Mouse (Mus musculus) urinary bladder, postnatal 25 days (tissue): Measurements from ENCODE around the gene Gna13.

ENCODE experiments used
- DNase-seq: peaks from one replicate; pipeline ENCODE4 v3.0.0; 2022; ENCODE audit warnings: low spot score

Gna13 gene

DNA sequence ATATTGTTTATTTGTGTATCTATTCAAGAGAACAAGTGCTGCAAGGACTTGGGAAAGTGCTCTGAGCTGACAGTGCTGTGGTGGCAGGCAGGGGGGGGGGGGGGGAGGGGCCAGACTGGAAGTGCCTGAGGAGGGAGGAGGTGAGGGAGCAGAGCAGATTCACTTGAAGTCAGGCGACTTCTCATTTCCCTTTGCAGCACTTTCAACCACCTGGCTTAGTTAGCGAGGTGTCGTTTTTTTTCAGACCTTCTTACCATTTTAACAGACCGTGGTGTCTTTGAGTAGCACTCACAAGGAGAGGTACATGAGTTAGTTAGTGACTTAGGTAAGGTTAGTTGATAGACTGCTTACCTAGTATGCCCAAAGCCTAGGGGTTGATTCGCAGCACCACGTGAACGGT is 12.8 kb downstream of the Gna13 start:
- no peak for DNase-seq

DNA sequence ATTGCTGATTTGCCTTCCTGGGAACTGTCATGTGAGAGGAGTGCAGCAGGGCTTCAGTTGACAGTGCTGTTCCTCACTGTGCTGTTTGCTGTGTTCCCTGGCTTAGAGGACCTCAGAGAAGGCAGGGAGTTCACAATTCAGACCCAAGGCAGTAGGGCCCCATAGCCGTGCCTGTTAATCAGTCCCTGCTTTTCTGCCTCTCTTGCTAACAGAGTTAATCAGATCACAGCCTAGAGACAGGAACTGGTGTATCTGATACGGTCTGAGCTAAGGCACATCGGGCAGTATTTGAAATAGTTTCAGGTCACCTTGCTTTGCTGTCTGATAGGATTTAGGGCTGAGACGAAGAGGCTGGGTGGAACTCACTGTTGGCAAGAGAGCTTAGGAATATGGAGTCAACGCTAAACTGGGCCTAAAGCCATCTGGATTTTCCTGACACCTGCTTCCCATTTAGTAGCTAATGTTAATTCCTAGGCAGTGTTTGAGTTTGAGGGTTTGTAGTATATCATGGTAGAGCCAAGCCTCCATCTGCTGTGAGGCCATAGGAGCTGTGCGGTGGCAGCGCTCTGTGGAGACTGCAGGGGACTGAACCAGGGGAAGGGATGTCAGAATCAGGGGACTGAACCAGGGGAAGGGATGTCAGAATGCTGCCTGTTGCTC is 14.0 kb downstream of the Gna13 start:
- no peak for DNase-seq

DNA sequence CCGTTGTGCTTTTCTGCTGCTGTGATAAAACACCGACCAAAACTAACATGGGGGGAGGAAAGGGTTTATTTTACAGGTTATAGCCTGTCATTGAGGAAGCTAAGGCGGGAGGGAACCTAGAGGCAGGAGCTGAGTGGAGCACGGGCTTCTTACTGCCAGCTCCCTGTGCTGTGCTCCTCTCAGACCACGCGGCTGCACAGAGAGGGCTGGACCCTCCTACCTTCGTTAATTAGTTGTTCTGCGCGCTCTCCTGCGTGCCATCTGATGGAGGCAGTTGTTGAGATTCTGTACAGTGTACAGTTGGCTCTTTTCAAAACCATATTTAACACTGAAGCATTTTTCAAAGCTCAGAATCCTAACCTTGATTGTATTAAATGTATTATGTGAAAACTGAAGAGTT is 14.8 kb downstream of the Gna13 start:
- no peak for DNase-seq

DNA sequence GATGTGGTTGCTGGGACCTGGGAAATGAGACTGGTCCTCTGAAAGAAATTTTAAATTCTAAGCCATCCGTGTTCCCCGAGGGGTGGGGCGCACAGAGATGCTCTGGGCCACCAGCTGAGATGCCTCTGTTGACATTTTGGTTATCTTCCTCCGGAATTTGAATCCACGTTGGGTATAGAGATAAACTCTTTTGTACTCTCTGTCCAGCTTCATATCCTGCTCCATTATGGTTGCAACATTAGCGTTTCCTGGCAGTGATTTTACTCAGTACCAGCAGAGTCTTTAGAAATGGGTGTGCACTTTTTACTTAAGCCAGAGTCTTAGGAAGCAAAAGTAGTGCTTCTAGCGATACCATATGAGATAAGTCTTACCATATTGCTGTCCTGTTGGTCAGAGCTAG is 15.4 kb downstream of the Gna13 start:
- DNase-seq: no peak

DNA sequence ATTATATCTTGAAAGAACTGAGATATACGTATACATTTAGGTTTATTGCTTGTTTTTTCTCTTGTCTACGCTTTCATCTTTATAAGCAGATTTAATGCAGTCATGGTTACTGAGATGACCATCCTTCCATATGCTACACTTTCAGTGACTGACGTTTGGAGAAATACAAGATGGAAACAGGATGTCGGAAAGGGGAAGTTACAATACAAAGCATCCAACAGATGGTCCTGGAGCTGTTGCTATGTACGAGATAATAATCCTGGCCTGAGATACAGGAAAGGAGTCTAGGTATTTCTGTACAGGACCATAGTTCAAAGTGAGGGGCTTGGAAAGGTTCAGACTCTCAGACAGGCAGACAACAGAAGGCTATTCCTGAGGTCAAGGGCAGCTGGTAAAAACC is 18.0 kb downstream of the Gna13 start:
- DNase-seq: no peak

DNA sequence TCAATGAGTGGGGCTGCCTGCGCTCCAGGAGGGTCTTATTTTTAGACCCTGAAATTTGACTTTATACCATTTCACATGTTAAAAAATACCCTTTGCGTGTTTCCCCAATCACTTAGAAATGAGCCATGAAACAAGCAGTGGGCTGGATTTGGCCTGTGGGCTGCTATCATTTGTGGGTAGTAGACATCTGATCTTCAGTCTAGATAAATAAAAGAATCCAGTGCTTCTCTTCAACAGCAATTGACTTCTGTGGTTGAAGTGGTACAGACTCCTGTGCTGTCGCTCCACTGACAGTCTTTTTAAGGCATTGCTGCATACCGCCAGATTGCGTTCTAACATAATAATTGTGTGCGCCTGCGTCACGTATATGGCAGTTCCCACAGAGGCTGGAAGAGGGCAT is 22.7 kb downstream of the Gna13 start:
- no peak for DNase-seq

DNA sequence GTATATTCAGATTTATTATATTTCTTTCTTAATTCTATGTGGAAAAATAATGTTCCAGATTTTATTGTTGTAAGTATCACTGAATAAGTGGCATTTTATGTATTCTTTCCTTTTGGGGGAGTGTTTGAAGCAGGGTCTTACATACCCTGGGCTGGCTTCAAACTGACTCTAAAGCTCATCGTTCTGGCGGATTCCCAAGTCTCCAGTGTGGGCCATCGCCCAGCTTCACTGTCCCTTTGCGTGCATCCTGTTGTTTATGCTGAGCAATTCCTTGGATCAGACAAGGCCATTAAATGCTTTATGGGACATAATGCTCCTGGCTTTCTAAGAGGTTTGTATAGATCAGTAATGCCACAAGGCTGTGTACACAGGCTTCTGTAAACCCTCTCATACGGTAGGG is 26.4 kb downstream of the Gna13 start:
- DNase-seq: no peak

DNA sequence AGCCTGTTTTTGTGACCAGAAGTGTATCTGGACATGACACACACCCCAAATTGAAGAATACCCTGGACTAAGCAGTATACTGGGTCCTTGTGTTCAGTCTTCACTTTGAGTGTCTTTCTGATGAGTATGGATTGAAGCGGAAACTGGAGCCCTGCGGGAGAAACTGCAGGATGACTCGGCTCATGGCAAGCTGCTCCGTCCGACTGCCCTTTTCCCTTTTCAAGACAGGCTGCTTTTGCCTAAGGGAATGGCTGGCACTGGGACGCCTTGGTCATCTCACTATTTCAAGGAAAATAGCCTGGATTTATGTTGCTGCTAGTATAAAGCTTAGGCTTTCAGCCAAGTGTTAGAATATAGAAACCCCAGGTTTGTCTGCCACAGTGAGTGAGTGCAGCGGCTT is 28.6 kb downstream of the Gna13 start:
- no peak for DNase-seq

DNA sequence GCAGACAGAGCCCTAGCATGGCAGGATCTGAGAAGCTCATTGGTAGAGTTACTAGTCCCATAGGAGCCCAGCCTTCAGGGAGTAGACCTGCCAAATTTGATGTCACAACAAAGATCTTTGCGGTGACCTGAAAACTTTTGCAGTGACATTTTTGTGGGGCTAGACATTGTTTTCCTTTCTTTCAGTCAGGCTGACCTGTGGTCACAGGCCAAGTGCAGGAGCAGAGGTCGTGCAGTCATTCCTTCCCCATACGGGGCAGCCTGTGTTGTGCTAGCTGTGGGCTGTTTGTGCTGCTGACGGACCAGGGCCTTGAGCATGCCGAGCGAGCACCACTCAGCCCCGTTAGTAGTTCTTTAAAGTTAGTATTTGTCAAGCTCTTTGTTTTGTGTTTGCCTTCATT is 29.1 kb downstream of the Gna13 start:
- no peak for DNase-seq

DNA sequence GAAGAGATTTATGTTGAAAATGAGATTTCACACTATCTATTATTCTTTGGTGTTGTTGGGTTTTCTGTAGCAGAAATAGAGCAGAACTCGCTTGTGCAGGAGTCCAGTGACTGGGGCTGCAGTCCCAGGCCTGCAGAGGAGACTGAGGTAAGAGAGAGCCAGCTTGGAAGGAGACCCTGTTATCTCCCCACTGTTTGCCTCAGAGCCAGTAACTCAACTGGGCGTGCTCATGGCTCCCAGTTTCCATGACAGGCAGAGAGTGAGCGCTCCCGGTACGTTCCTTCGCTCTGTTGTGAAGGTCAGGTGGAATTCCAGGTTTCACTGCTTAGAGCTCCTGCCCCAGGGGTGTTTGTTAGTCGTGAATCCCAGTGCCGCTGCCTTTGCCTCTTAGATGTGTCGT is 30.0 kb downstream of the Gna13 start:
- DNase-seq: no peak

DNA sequence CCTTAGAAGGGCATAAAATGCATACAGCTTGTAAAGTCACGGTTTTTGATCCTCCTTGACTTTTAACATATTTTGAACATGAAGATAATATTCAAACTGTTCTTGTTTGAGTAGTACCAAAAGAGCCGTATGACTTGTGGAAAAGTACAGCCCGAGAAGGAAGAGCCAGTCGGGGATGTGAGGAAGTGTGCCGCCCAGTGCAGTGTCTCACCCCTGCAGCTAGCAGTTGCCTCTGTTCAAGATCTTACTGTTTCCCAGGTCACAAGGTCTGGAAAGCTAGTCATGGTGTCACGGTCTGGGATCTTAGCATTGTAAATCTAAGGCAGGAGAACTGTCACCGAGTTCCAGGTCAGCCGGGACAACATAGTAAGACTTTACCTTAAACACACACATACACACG is 32.1 kb downstream of the Gna13 start:
- DNase-seq: no peak

DNA sequence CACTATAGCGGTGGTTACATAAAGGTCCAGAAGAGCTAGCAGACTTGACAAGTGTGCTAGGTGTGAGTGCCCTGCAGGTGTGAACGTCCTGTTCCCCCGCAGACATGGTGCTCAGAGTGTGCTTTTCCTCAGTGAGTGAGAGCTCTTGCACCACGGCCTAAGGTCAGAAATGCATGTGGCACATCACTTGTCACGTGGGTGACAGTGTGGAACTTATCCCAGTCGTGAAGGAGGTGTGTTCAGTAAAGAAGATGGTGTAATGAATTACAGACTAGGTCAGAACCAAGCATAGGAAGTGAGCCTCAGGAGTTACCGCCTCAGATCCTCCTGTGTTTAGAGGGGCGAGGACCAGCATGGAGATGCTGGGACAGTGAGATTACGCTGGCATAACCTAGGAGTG is 32.7 kb downstream of the Gna13 start:
- no peak for DNase-seq

DNA sequence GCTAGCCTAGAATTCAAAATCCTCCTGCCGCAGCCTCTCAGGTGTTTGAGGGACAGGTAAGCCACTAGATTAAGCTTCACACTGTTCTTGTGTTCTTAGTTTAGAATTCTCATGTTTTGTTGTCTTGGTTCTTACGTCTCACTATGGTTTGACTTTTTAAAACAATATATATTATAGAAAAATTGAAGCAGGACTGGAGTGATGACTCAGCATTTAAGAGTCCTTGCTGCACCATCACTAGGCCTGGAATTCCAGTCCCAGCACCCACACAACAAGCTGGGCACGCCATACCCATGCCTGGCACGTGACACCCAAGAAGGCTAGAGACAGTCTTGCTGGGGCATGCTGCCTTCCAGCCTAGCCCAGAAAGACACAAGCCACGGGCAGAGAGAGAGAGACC is 43.8 kb downstream of the Gna13 start:
- no peak for DNase-seq

DNA sequence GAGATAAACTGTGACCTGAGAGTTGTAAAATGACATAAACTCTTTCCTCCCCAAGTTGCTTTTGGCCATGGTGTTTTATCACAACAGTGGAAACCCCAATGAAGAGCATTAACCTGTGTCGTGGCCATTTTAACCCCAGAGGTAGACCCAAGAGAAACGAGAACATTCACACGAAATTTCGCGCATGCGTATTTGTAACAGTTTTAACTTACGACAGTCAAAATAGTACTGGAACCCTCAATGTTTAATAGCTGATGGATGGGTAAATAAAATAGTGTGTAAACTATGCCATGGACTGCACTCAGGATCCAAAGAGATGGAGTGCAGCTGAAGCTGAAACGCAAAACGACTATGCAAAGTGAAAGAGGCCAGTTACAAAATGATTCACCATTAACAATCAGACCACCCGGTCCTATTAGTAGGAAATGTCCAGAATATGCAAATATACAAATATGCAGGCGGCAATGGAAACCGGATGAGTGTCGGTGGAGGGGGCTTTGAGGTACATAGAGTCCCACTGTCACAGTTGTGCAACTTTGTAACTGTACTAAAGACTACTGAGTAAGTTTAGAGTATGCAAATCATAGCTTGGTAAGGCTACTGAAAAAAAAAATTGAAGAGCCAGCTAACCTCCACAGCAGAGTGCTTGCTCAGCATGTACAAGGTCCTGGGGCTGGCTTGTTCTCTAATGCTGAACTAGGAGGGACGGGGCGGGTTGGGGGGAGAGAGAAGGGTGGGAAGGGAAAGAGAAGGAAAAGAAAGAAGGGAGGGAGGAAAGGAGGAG is 47.8 kb downstream of the Gna13 start:
- no peak for DNase-seq

DNA sequence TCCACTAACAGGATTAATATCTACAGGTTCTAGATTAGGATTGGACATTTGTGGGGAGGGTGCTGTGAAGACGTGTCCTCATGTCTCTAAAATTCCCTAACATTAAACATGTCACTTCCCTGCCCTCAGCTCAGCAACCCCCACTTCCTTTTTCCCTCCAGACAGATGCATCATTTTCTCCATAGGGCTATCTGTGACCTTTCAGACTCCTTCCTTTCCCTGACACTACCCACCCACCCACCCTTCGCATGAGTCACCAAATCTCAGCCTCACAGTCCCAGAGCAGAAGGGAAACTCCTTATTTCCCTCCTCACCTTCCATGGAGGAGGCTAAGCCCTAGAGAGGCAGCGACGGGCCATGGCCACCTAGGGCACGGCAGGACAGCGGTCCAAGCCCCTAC is 51.0 kb downstream of the Gna13 start, which contains the start of gene 9930022D16Rik:
TSS of gene 9930022D16Rik (plus strand) at position 301 of the 400 bp plus-strand sequence.
- DNase-seq: no peak

DNA sequence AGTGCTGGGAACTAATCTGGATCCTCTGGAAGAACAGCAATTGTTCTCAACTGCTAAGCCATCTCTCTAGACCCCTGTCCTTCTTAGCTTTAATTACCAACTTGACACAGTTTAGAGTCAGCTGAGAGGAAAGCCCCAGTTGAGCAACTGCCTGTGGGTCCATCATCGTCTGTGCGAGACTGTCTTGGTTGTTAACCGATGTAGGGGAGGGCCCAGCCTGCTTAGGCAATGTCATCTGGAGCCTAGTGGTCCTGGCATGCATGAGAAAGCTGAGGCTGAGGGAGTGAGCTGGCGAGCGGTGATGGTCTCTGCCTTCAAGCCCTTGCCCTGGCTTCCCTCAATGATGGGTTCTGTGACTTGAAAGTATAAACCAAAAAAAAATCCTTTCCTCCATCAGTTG is 52.2 kb downstream of the Gna13 start:
- DNase-seq: no peak

DNA sequence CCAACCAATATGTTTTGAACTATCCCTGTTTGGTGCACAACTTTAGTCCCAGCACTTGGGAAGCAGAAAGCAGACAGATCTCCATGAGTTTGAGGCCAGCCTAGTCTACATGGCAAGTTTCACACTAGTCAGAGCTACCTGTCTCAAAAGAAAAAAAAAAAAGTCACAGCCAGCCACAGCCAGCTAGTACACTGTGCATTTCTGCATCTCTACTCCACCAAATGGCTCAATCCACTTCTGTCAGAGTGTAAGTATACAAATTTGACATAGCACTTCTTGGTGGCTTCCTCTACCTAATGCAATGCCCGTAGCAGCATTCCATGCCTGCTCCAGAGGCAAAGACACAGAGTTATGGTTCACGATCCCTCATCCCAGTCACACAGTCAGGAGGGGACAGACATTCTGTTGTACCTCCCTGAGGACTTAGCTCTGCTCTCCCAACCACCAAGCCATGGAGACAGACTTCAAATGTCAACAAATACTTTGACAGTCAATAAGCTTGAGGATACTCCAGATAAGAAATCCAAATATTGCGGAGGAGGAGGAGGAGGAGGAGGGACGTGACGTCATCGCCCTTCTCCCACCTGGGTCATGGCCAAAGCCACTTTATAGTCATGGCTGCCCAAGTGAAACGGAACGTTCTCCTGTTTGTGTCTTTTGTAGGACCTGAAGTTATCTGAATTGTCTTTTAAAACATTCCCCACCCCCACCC is 54.2 kb downstream of the Gna13 start:
- DNase-seq: no peak

DNA sequence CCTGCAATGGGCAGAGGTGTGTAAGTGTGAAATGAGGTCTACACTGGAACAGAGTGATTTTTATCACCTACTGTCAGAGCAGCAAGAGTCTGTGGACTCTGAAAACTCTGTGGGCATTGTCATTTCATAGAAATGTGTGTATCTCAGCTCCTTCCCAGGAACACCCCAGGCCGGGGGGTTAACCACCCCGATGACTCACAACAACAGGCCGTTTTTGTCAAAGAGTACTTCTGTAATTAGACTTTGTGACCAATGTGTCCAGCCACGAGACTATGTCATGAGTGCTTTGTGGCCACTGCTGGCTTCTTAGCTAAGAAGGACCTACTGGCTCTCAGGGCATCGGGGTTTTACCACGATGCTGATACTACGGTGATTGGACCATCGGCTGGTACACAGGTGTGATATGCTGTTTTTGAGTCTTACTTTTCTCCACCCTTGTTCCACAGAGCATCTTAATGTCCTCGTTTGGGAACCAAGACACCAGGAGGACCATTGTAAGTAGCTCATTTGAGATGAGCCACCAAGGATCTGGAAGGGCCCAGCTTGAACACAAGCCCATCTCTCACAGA is 54.9 kb downstream of the Gna13 start:
- no peak for DNase-seq

DNA sequence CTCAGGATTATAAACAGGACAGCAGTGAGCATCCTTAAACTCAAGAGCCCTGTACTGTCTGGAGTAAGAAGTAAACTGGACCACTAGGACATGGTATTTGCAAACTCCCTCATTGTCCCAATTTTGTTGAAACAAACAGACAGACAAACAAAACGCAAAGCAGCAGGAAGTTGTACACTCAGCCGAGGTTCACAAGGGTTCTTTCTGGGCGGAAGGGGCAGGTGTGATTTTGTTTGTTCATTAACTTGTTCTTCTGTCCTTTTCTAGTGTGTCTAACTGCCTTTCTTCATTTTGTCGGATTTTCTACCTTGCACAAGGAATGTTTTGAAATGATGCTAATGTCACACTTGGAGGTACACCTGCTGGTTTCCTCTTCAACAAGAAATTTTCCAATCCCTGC is 56.8 kb downstream of the Gna13 start:
- DNase-seq: no peak

DNA sequence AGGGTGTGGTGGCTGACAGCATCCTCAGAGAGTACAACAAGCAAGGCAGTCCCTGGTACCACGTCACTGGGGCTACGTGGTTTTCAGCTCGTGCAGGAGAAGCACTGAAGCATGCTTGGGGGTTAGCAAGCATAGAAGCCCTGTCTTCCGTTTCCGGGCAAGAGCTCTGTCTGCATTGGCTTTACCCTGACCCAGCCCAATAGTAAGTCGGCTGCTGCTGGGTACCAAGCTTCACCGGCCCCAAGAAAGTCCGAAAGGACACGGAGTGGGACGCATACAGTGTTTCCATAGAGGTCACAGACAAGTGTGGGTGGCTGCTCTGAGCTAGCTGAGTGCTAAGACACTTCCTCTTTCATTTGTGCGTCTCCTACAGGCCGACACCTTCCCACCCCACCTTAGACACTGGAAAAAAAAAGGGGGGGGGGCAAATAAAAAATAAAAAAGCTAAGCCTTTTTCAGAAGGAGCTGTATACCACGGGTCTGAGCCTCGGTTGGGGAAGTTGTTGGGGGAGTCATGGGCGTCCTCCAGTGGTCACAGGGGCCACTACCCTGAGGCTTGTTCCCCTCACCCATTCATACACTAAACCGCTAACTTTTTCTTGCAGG is 57.4 kb downstream of the Gna13 start:
- DNase-seq: no peak

DNA sequence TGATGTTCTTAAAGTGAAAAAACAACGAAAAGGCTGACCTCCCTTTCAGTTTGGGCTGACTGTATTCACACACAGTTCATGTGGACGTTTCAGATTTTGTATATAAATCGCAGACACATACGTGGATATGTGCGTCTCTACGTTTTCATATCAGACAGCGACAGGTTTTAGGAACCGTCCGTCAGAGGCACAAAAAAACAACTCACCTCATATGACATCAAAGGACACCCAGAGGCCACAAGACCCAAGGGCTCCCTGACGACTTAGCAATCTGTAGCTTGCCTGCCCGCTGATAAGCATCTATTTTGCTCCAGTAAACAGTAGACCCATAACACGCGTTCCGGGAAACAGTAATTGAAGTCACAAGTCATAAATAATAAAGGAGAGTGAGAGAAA is 57.9 kb downstream of the Gna13 start:
- DNase-seq: no peak

DNA sequence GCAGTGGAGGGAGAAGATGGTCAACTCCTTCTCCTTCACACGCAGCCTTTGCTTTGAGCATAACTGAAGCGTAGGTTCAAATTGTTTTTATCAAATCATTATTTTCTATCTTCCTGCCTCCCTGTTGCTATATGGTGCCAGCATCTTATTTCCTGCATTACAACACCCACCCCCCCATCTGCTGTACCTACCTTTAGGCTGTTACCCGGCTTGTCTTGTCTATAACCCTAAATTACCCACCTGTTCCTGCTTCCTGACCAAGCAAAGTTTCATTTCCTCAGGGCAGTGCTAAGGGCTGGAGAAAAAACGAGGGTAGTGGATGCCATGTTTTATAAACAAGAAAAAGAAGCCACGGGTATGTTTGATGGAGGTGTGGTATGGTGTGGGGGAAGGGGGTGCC is 58.6 kb downstream of the Gna13 start:
- DNase-seq: no peak

DNA sequence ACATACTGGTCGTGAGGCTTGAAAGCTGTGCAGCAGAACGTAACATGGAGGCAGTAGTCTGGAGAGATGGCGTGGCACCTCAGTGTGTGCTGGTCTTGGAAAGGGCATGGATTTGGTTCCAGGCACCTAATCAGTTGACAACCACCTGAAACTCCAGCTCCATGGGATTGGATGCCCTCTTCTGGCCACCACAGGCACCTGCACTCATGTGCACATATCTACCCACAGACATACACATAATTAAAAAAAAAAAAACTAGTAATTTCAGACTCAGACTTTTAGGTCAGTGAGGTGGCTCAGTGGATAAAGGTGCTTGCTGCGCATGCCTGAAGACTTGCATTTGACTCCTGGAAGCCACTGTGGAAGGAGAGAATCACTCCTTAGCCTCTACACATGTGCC is 59.6 kb downstream of the Gna13 start:
- no peak for DNase-seq
